Mouse (Mus musculus): ENCODE measurements around the gene Degs2.

GRCm38 (mm10) chr12:108689167-108689566 lies 12.9 kb downstream of the Degs2 start:
- TF ChIP-seq EP300 (IDR thresholded peaks at IDR 0.05; ENCODE audit: low read depth) (no peak), CTCF (IDR thresholded peaks at IDR 0.05; ENCODE audit: low read depth) (no peak)
